ENCODE assay signal across 10 mouse cellular contexts in the genomic region with DNA sequence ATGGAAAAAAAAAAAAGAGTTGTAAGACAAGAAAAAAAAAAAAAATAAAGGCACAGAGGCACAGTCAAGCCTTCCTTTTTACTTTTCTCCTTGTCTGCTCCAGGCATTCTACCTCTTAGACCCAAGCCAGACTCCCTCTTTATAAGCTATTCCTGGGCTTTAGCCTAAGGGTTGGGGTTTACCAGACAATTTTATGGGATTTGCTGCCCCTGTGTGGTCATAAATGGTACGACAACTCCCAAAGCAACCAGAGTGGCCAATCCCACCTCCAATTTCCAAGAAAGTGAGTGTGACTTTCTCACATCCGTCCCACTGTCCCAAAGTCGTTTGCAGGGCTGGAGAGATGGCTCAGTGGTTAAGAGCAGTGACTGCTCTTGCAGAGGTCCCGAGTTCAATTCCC. TPM values are rescaled to one million over a fixed set of nuclear protein-coding genes. Genes with fewer than 3 reads are reported as not detected.
DNase-seq lines count a peak whose midpoint lies in the region; ATAC-seq lines count a peak whose summit lies in the region.
"Had no signal": no experiment of that assay in that cellular context is flagged by ENCODE, and none has a peak within 500 bp of the region (broad histone marks: within the 10 kb centered on the region; RNA-seq: fewer than 3 reads in every experiment).

No protein-coding gene starts in this region.

- DNase-seq in layer of hippocampus, adult 11-12 months (ENCODE audit: low spot score) = peak; percentile 86
- no peak for DNase-seq in layer of hippocampus, adult 9-10 months (ENCODE audit: low spot score)
- DNase-seq in adrenal gland, postnatal 14 days = peak; percentile 76
- DNase-seq in embryonic facial prominence, embryonic 14.5 days (ENCODE audit: low spot score) = peak; percentile 74
- DNase-seq in left cerebral cortex, postnatal 4 days = peak; percentile 72
- DNase-seq in ovary, postnatal 14 days (ENCODE audit: low spot score) = peak; percentile 75
- peak; percentile 21 to 63 for DNase-seq in thymus, postnatal 10 days (ENCODE audit: low spot score in 2 of 2)

- H3K36me3 ChIP-seq in embryonic facial prominence, embryonic 14.5 days (ENCODE audit: control insufficient read depth, insufficient read depth, low read length) = no peaks in the 10 kb centered on the region
- H3K36me3 ChIP-seq: embryonic facial prominence, embryonic 13.5 days had no signal

- no peaks in the 10 kb centered on the region for H3K27me3 ChIP-seq in embryonic facial prominence, embryonic 14.5 days (replicated peaks; ENCODE audit: control insufficient read depth, insufficient read depth, low read length)

- H3K27ac ChIP-seq in embryonic facial prominence, embryonic 14.5 days (replicated peaks; ENCODE audit: low read depth, low read length) = no peak overlapping the region
- H3K27ac ChIP-seq: embryonic facial prominence, embryonic 13.5 days had no signal

- peaks cover 5% of the 10 kb centered on the region; the same call in 1 of the 2 replicates for H3K4me1 ChIP-seq in embryonic facial prominence, embryonic 14.5 days (ENCODE audit: control insufficient read depth, insufficient read depth, low read length)

- ATAC-seq in embryonic facial prominence, embryonic 14.5 days (ENCODE audit: low read depth) = peak; percentile 74
- peak; percentile 46 to 49; a peak in 2 of 4 replicates for ATAC-seq in hematopoietic stem cell, adult 5-6 weeks (replicated peaks in 1 of 2; ENCODE audit: insufficient read depth in 1 of 2, low FRiP score in 2 of 2, low TSS enrichment in 1 of 2, low read depth in 1 of 2, poor library complexity in 2 of 2, severe bottlenecking in 2 of 2)

- 0% methylated on average over 4 of the region's 4 CpGs for WGBS in embryonic facial prominence, embryonic 14.5 days

- intact Hi-C loops in left cerebral cortex, postnatal 4 days (cut with DNase I) = loop anchor here (2.0 to 10.0 kb wide), 2 partner anchors 112 to 140 kb away; no protein-coding TSS in a partner anchor

- no peak overlapping the region for H3K9ac ChIP-seq in embryonic facial prominence, embryonic 14.5 days (ENCODE audit: low read depth, low read length)
- H3K9ac ChIP-seq: embryonic facial prominence, embryonic 13.5 days had no signal

- H3K9me3 ChIP-seq in embryonic facial prominence, embryonic 14.5 days (ENCODE audit: control insufficient read depth, low read length) = no peaks in the 10 kb centered on the region
- H3K9me3 ChIP-seq: embryonic facial prominence, embryonic 13.5 days had no signal

- H3K4me3 ChIP-seq in embryonic facial prominence, embryonic 14.5 days (ENCODE audit: low read depth, low read length) = no peak overlapping the region
- H3K4me3 ChIP-seq: embryonic facial prominence, embryonic 13.5 days; megakaryocyte, embryonic 14.5 days had no signal

- H3K4me2 ChIP-seq in embryonic facial prominence, embryonic 14.5 days (ENCODE audit: low read depth, low read length) = no peak overlapping the region
- H3K4me2 ChIP-seq: embryonic facial prominence, embryonic 13.5 days had no signal

RNA-seq across cellular contexts. Expression of gene Phf12, which starts 15.4 kb away (rescaled TPM):
- total RNA-seq in adrenal gland, postnatal 14 days (2021) = 52.2 and 60.9 TPM in 2 replicates
- 15.0 and 17.0 TPM in 2 replicates for polyA plus RNA-seq in embryonic facial prominence, embryonic 14.5 days (2014; fragmentation: Nextera tagmentation; extraction: Ambion mirVana)
- 24.6 and 42.8 TPM in 2 replicates for total RNA-seq in hematopoietic stem cell, adult 5-6 weeks (2017)
- 10 to 100 TPM; 62.0 to 63.9 TPM for total RNA-seq in left cerebral cortex, postnatal 4 days (2021)

RNA-seq across cellular contexts. Expression of gene Sez6, which starts 36.5 kb away (rescaled TPM):
- total RNA-seq in adrenal gland, postnatal 14 days (2021) = 3.5 and 3.8 TPM in 2 replicates
- 1.4 and 1.8 TPM in 2 replicates for polyA plus RNA-seq in embryonic facial prominence, embryonic 14.5 days (2014; fragmentation: Nextera tagmentation; extraction: Ambion mirVana)
- not detected in 2 replicates for total RNA-seq in hematopoietic stem cell, adult 5-6 weeks (2017)
- 100 to 1,000 TPM; 246 to 287 TPM for total RNA-seq in left cerebral cortex, postnatal 4 days (2021)

Comparison
In these comparisons a context has a peak if more than half of its experiments do, and no peak if none do; other contexts are left out.
1. RNA of gene Sez6, which starts 36.5 kb away (total RNA-seq): 246 to 287 TPM in left cerebral cortex, postnatal 4 days; 3.5 to 3.8 TPM in adrenal gland, postnatal 14 days and not detected in hematopoietic stem cell, adult 5-6 weeks; every median in the first group is over 10 times any median in the second.